Mouse (Mus musculus): ENCODE data around the gene Tprg.

The Tprg gene

GRCm38 (mm10) chr16:25333279-25334219, 46.9 kb downstream of the Tprg start:
- DNase-seq (ENCODE audit: low spot score), result no peak

- DNase-seq (ENCODE audit: low spot score), result no peak
Measured at GRCm38 (mm10) chr16:25335058-25335703, 48.6 kb downstream of the Tprg start.

- DNase-seq (ENCODE audit: low spot score), result peak; percentile 47
Measured at GRCm38 (mm10) chr16:25349626-25350025, 63.0 kb downstream of the Tprg start.

GRCm38 (mm10) chr16:25367834-25368233, 81.2 kb downstream of the Tprg start:
- DNase-seq (ENCODE audit: low spot score), result no peak

GRCm38 (mm10) chr16:25369984-25370412, 83.4 kb downstream of the Tprg start:
- DNase-seq (ENCODE audit: low spot score), result no peak

GRCm38 (mm10) chr16:25374121-25374520, 87.5 kb downstream of the Tprg start:
- no peak for DNase-seq (ENCODE audit: low spot score)

- no peak for DNase-seq (ENCODE audit: low spot score)
Measured at GRCm38 (mm10) chr16:25374775-25375174, 88.2 kb downstream of the Tprg start.

- peak; percentile 59 for DNase-seq (ENCODE audit: low spot score)
Measured at GRCm38 (mm10) chr16:25376720-25377373, 90.2 kb downstream of the Tprg start.

- DNase-seq (ENCODE audit: low spot score), result no peak
Measured at GRCm38 (mm10) chr16:25377695-25378094, 91.1 kb downstream of the Tprg start.

- DNase-seq (ENCODE audit: low spot score), result no peak
Measured at GRCm38 (mm10) chr16:25385498-25386192, 99.0 kb downstream of the Tprg start.

GRCm38 (mm10) chr16:25394676-25395075, 108.1 kb downstream of the Tprg start:
- no peak for DNase-seq (ENCODE audit: low spot score)

- DNase-seq (ENCODE audit: low spot score), result no peak
Measured at GRCm38 (mm10) chr16:25404156-25404555, 117.5 kb downstream of the Tprg start.

GRCm38 (mm10) chr16:25407204-25407886, 120.7 kb downstream of the Tprg start:
- no peak for DNase-seq (ENCODE audit: low spot score)

GRCm38 (mm10) chr16:25408032-25408431, 121.4 kb downstream of the Tprg start:
- no peak for DNase-seq (ENCODE audit: low spot score)

- DNase-seq (ENCODE audit: low spot score), result no peak
Measured at GRCm38 (mm10) chr16:25411307-25411706, 124.7 kb downstream of the Tprg start.

GRCm38 (mm10) chr16:25413885-25414284, 127.3 kb downstream of the Tprg start:
- DNase-seq (ENCODE audit: low spot score), result no peak

- DNase-seq (ENCODE audit: low spot score), result no peak
Measured at GRCm38 (mm10) chr16:25415186-25415585, 128.6 kb downstream of the Tprg start.

GRCm38 (mm10) chr16:25417875-25418630, 131.4 kb downstream of the Tprg start:
- no peak for DNase-seq (ENCODE audit: low spot score)

- DNase-seq (ENCODE audit: low spot score), result no peak
Measured at GRCm38 (mm10) chr16:25422997-25423396, 136.4 kb downstream of the Tprg start.

GRCm38 (mm10) chr16:25424001-25424400, 137.4 kb downstream of the Tprg start:
- DNase-seq (ENCODE audit: low spot score), result no peak

GRCm38 (mm10) chr16:25424915-25425314, 138.3 kb downstream of the Tprg start:
- no peak for DNase-seq (ENCODE audit: low spot score)
